20 mouse cellular contexts compared by ENCODE assay signal in genomic region chr5:14750882-14751281, GRCm38 (mm10).
A peak's percentile ranks its signal among the peaks of the same experiment; 100 is the strongest.
DNase-seq lines count a peak whose midpoint lies in the region; ATAC-seq and TF ChIP-seq lines count a peak whose summit lies in the region.
"Had no signal": no experiment of that assay in that cellular context is flagged by ENCODE, and none has a peak within 500 bp of the region (broad histone marks: within the 10 kb centered on the region; RNA-seq: fewer than 3 reads in every experiment).

No protein-coding gene starts in this region.

- H3K9me3 ChIP-seq in forebrain, embryonic 12.5 days: no peaks in the 10 kb centered on the region
- no peaks in the 10 kb centered on the region for H3K9me3 ChIP-seq in forebrain, postnatal 0 days (ENCODE audit: low read length)
- H3K9me3 ChIP-seq: intestine, embryonic 15.5 days; limb, embryonic 15.5 days; midbrain, embryonic 15.5 days; stomach, embryonic 15.5 days had no signal

- H3ac ChIP-seq in myocyte (ENCODE audit: control insufficient read depth, insufficient read length): no peak overlapping the region

- no peaks in the 10 kb centered on the region for H3K4me1 ChIP-seq in forebrain, embryonic 12.5 days
- no peaks in the 10 kb centered on the region for H3K4me1 ChIP-seq in forebrain, postnatal 0 days (ENCODE audit: insufficient read depth)
- H3K4me1 ChIP-seq: intestine, embryonic 15.5 days; limb, embryonic 15.5 days; midbrain, embryonic 15.5 days; stomach, embryonic 15.5 days had no signal

- H3K36me3 ChIP-seq in forebrain, embryonic 12.5 days (replicated peaks): no peaks in the 10 kb centered on the region
- H3K36me3 ChIP-seq in forebrain, postnatal 0 days (ENCODE audit: insufficient read depth): no peaks in the 10 kb centered on the region
- H3K36me3 ChIP-seq in myocyte (ENCODE audit: control insufficient read depth, insufficient read depth): no peaks in the 10 kb centered on the region
- H3K36me3 ChIP-seq: intestine, embryonic 15.5 days; limb, embryonic 15.5 days; midbrain, embryonic 15.5 days; stomach, embryonic 15.5 days had no signal

- H3K4me2 ChIP-seq in forebrain, embryonic 12.5 days: no peak overlapping the region
- no peak overlapping the region for H3K4me2 ChIP-seq in forebrain, postnatal 0 days (ENCODE audit: low read depth)
- H3K4me2 ChIP-seq in myocyte (ENCODE audit: low read depth): no peak overlapping the region
- H3K4me2 ChIP-seq: intestine, embryonic 15.5 days; limb, embryonic 15.5 days; midbrain, embryonic 15.5 days; stomach, embryonic 15.5 days had no signal

- no peak overlapping the region for H3K27ac ChIP-seq in forebrain, embryonic 12.5 days
- no peak overlapping the region for H3K27ac ChIP-seq in forebrain, postnatal 0 days (ENCODE audit: low read depth, low read length)
- H3K27ac ChIP-seq: intestine, embryonic 15.5 days; kidney, postnatal 0 days; layer of hippocampus, adult 2 months; limb, embryonic 15.5 days; midbrain, embryonic 15.5 days; stomach, embryonic 15.5 days had no signal

- ATAC-seq in forebrain, embryonic 12.5 days (ENCODE audit: low FRiP score): 0 out of 2 replicates have a peak, but pooled peaks have one; percentile 6
- no peak for ATAC-seq in forebrain, postnatal 0 days
- ATAC-seq: intestine, embryonic 15.5 days; midbrain, embryonic 15.5 days had no signal

- H3K79me2 ChIP-seq in myocyte (ENCODE audit: control insufficient read depth, insufficient read depth): no peaks in the 10 kb centered on the region

- TF ChIP-seq POLR2A in myocyte (IDR thresholded peaks at IDR 0.05; ENCODE audit: insufficient read length, low read depth): no peak

- no peak overlapping the region for H3K4me3 ChIP-seq in forebrain, embryonic 12.5 days (replicated peaks)
- no peak overlapping the region for H3K4me3 ChIP-seq in forebrain, postnatal 0 days (ENCODE audit: low read depth, low read length)
- no peak overlapping the region for H3K4me3 ChIP-seq in myocyte
- H3K4me3 ChIP-seq: intestine, embryonic 15.5 days; layer of hippocampus, adult 2 months; limb, embryonic 15.5 days; midbrain, embryonic 15.5 days; stomach, embryonic 15.5 days had no signal

- no peaks in the 10 kb centered on the region for H3K27me3 ChIP-seq in forebrain, embryonic 12.5 days
- no peaks in the 10 kb centered on the region for H3K27me3 ChIP-seq in forebrain, postnatal 0 days (ENCODE audit: insufficient read depth, low read length)
- H3K27me3 ChIP-seq in myocyte (ENCODE audit: control insufficient read depth, insufficient read depth, insufficient read length): no peaks in the 10 kb centered on the region
- H3K27me3 ChIP-seq: intestine, embryonic 15.5 days; limb, embryonic 15.5 days; midbrain, embryonic 15.5 days; stomach, embryonic 15.5 days had no signal

- no peak for DNase-seq in forebrain, postnatal 0 days
- peak; percentile 81 for DNase-seq in left cerebral cortex, postnatal 4 days
- no peak for DNase-seq in left cerebral cortex, adult 8-10 months (ENCODE audit: low spot score in 2 of 2)
- peak; percentile 97 for DNase-seq in cerebellum, adult 9-10 months
- DNase-seq in adipocyte (ENCODE audit: low spot score): no peak
- DNase-seq in kidney, adult 11 months: no peak
- DNase-seq: adrenal gland, postnatal 14 days; embryo, embryonic 11 days; heart, postnatal 4 days; lung, postnatal 10 days; right cerebral cortex, adult 18-20 months; spleen, adult 18-20 months had no signal

- TF ChIP-seq CTCF in forebrain, postnatal 0 days (IDR thresholded peaks at IDR 0.05; ENCODE audit: low read depth): no peak

- intact Hi-C loops in left cerebral cortex, postnatal 4 days (cut with DNase I): no loop called here

- no peak overlapping the region for H3K9ac ChIP-seq in forebrain, embryonic 12.5 days
- H3K9ac ChIP-seq in forebrain, postnatal 0 days: no peak overlapping the region
- H3K9ac ChIP-seq: intestine, embryonic 15.5 days; limb, embryonic 15.5 days; midbrain, embryonic 15.5 days; stomach, embryonic 15.5 days had no signal

TF ChIP-seq in myocyte, 11 proteins besides CTCF, POLR2A, EP300 and RAD21:
- TF ChIP-seq POLR2AphosphoS2 (IDR thresholded peaks at IDR 0.05; ENCODE audit: insufficient read length, low read depth) (no peak), MYOG (IDR thresholded peaks at IDR 0.05; ENCODE audit: control insufficient read depth in 1 of 3, insufficient read depth in 1 of 3, insufficient read length in 2 of 3, low read depth in 2 of 3) (peak in 1 of 3 experiments; percentile 18), MYOD1 (IDR thresholded peaks at IDR 0.05; ENCODE audit: control insufficient read depth in 1 of 3, insufficient read length in 2 of 3, low read depth in 2 of 3) (peak; percentile 71 to 98 (median 97)), E2F4 (IDR thresholded peaks at IDR 0.05; ENCODE audit: insufficient read depth) (no peak), TCF3 (IDR thresholded peaks at IDR 0.05; ENCODE audit: insufficient read length, low read depth) (peak; percentile 65), TCF12 (IDR thresholded peaks at IDR 0.05; ENCODE audit: insufficient read depth, poor library complexity, severe bottlenecking) (peak; percentile 67), USF1 (IDR thresholded peaks at IDR 0.05; ENCODE audit: low read depth) (no peak)

Comparison
In these comparisons a context has a peak if more than half of its experiments do, and no peak if none do; other contexts are left out.
1. DNase-seq: peak in left cerebral cortex, postnatal 4 days (single experiment) and cerebellum, adult 9-10 months (single experiment); none in forebrain, postnatal 0 days (single experiment), left cerebral cortex, adult 8-10 months (0 of 2), adipocyte (single experiment) and kidney, adult 11 months (single experiment).